Mouse (Mus musculus): ENCODE measurements around the gene Prpf19.

Prpf19 gene

DNA sequence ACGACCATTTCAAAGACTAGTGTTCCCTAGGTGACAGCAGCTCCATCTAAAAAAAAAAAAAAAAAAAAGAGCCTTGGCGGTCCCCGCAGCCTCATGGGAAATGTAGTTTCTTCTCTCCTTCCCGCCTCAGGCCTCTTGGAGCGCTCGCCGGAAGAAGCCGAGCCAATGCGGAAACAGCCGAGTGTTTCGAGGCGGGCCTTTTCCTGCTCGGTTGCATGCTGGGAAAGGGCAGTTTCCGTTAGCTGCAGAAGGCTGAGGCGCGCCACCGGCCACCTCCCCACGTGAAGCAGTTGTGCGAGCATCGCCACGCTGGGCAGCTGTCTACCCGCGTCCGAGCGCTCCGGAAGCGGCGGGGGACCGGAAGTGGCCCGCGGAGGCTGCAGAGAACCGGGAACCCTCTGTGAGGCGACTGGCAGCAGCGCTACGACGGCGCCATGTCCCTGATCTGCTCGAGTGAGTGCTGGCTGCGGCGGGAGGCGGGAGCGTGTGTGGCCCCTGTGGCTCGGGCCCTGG is at the start of gene Prpf19:
TSS of gene Prpf19 (plus strand) at position 216 of the 513 bp plus-strand sequence.
- DNase-seq (ENCODE audit: low spot score) = peak; percentile 95

DNA sequence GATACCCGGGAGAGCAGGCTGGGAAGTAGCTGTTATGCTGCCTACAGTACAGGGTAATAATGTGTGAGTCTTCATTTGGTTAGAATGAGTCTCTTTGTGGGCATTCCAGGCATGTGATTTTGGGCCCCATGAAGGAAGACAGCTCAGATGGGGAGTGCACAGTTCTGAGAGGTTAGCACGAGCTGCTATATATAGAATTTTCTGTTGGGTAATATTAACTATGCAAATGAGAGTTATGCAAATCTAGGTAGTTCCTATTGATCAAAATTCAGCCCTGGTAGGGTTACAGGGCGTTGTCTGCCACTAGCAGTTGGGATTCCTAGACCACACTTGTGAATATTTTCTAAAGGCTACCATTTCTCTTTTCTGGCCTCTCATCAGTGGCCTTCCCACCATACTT is 49.6 kb upstream of the Prpf19 start:
- no peak for DNase-seq (ENCODE audit: low spot score)

DNA sequence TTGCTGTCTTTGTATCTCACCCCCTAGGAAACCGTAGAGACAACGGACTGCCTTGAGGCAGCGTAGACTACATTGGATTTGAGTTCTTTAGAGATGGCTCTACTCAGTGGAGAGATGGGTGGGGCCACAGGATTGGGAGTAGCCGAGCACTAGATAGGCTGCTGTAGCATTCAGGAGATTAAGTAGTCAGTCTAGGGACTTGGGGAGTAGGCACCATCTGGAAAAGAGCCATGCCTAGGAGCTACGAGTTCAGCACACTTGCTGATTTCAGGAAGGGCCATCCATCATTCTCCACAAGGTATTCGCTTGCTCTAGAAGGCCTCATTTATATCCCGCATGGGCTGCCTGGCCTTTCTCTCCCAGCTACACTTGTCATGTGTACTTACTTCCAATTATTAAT is 48.9 kb upstream of the Prpf19 start:
- no peak for DNase-seq (ENCODE audit: low spot score)

DNA sequence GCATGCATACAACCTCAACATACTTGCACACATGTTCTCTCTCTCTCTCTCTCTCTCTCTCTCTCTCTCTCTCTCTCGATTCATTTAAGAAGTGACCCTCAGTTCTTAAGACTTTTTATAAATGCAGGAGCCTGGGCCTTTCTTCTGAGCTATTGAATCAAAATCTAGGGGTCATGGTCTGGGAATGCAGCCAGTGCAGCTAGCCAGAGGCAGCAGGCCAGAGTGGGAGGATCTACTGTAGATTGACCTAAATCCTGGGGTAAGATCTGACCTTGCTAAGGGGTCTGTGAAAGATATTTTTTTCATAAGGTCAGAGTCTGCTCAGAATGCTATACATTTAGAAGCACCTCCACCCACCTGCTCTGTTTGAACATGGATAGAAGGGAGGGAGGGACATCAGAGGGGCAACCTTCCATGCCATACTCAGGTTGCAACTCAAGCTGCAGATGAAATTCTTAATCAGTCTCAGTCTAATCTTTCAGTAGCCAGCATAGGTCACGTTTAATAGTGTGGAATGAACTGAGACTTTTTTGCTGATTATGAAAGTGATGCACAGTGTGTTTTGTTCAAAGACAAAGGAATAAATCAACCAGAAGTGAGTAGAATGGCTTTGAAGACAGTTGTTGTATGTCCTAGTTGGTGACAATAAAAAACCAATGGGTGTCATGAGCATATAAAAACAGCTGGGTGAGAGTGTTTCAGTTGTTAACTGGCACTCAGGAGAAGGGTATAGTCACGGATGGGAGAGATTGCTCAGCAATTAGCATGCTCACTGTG is 47.5 kb upstream of the Prpf19 start:
- no peak for DNase-seq (ENCODE audit: low spot score)

DNA sequence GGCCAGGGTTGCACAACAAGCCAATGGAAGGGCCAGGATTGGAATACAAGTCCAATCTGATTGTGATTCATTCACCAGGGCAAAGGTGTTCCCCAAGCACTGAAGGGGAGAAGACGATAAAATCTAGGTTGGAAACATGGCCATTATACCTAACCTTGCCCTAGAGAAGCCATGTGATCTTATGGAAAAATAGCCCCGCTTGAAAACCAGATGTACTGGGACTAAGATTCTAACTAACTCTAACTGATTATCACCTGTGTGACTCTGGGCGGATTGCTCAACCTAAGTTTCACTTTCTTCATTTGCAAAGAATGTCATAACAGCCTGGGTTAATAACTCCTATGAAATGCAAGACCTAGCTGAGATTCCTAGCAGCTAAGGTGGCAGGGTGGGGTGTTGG is 39.6 kb upstream of the Prpf19 start:
- no peak for DNase-seq (ENCODE audit: low spot score)

DNA sequence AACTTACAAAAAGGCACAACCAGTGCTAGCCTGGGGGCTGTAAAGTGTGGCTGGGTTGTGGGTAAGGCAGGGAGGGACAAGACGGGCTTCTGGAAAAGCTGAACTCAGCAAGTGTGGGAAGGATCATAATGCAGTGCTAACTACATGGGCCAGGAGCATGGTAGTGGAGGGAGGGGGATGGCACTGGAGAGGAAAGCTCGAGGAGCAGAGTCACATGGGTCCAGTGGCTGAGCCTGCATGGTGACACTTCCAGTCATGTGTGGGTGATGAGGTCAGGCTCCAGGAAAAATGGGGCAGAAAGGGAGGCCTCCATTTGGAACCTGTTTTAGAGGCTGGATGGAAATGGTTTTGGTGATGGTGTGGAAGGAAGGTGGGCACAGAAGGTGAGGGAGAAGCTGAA is 38.5 kb upstream of the Prpf19 start:
- no peak for DNase-seq (ENCODE audit: low spot score)

DNA sequence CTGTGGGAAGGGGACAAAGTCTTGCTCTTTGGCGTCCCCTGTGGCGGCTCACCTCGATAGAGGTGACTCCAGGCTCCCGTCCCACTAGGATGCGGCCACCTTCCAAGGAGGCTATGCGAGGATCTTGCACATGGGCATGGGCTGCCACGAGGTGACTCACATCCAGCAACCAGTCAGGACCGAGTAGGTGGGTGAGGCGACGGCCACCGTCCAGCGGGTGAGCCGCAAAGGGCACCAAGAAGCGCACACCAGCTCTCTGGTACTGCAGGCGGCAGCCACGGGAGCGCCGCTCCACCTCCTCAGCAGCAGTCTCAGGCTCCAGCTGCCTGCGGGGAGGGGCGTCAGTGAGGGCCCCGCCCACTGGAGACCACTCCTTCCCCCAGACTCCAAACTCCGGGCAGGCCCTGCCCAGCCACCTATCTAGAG is 34.9 kb upstream of the Prpf19 start:
- DNase-seq (ENCODE audit: low spot score) = no peak

DNA sequence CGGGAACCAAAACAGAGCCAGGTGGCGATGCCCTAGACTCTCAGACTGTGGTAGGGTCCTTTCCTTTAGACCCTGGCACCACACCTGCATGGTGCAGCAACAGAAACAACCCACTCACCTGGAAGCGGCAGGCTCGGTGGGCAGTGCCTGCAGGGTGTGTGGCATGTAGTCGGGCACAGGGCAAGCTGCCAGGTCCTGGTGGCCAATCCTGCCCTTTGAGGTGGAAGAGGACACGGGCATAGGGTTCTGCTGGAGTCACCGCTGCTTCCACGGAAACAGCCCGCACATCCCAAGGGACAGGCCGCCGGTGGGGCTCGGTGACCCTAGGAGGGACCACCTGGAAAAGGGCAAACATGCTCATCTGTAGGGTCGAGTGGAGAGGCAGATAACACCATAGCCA is 28.7 kb upstream of the Prpf19 start:
- DNase-seq (ENCODE audit: low spot score) = no peak

DNA sequence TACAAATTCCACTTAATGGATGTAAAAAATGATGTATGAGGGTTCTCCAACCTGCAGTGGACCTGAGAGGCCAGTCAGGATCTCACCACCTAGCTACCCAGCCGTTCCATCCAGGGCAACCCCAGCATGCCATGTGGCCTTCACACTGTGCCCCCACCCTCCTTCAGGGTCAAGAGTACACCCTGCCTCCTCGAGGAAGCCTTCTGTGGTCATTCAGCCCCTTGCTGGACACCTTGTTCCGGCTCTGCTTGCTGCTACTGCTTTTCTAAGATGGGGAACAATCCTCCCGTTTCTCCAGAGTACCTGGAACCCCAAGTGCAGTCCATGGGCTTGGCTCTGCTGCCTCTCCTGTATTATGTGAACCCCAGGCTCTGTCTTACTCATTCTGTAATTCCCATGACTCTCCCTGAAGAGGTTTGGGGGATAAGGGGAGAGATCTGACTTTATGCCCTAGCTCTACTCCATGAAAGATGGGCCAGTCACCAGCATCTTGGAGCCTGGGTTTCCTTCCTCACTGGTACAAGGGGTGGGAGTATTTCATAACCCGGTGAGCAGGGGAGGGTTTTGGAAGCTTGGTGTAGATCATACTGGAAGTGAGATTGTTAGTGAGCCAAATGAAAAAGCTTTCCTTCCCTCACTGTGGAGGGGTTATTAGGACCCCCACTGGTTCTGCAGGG is 26.9 kb upstream of the Prpf19 start:
- DNase-seq (ENCODE audit: low spot score) = no peak

DNA sequence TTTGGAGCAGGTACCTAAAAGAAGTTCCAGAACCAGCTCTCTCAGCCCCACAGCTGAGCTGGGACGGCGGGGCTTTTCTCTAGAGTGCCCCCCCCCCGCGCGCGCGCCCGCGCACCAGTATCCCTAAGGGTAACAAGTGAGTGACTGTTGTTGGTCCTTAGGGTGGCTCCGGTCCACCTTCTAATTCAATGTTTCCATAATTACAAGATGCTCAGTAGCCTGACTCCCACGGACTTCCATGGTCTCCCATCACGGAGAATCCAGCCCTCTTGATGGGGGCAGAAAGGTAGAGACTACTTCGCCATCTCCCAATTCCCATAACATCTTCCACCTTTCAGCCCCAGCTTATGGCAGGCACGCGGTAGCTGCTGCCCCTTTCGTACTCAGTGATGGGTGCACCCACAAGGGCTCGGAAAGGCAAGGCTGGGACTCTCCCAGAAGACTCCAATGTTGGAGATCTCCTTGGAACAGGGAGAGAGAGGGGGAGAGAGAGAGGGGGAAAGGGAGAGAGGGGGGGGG is 26.3 kb upstream of the Prpf19 start:
- no peak for DNase-seq (ENCODE audit: low spot score)

DNA sequence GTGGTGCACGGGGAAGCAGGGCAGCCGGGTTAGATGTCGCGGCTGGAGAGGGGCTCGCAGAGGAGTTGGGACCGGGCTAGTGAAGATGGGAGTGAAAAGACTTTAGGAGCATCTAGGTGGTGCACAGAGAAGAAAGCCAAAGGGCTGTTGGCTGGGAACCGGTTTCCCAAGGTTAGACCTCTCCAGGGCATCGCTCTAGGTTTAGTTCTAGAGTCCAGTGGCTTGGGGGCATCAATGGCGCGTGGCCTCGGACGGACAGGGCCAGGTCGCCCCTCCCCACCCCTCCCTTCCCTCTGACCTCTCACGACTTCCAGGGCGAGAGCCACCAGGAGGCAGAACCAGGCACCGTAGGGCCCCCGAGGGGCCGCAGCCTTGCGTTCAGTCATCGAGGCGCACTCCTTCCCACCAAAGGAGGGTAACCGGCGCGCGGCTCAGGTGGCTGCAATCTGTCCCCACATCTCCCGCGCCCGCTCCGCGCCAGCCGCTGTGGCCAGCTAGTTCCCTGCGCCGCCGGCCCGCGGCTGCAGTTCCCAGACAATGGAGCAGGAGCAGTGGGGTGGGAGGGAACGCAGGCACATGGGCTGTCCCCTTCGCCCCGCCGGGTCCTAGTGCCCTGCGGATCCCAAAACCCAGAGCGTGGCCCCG is 25.7 kb upstream of the Prpf19 start:
- peak; percentile 65 for DNase-seq (ENCODE audit: low spot score)

DNA sequence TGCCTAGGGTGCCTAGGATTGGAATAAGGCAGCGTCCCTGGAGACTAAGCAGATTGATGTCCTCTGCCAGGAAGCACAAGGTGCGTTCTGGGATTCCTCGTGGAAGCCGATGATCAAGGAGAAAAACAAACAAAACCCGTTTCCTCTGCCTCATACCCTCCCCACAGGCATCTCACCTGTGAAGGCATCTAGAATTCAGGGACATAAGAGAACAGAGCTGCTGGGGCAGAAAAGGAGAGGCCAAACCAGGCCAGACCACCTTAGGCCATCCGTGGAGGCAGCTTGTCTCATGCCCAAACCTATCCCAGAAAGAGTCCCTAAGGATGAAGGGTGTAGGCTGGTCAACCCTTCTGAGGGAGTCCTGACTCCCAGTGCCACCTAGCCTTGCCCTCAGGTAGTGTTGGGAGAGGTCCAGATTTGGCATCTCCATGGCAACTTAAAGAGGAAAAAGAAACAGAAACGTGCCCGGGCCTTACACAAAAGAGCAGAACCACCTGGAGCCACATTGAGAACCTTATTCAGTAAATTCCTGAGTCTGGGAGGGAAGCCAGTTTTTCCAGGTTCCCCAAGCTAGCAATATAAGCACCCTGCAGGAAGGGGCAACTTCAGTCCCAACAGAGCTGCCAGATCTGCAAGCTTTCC is 25.0 kb upstream of the Prpf19 start, which contains the start of gene Tmem132a:
TSS of gene Tmem132a (minus strand) at position 55 of the 642 bp plus-strand sequence.
- no peak for DNase-seq (ENCODE audit: low spot score)

DNA sequence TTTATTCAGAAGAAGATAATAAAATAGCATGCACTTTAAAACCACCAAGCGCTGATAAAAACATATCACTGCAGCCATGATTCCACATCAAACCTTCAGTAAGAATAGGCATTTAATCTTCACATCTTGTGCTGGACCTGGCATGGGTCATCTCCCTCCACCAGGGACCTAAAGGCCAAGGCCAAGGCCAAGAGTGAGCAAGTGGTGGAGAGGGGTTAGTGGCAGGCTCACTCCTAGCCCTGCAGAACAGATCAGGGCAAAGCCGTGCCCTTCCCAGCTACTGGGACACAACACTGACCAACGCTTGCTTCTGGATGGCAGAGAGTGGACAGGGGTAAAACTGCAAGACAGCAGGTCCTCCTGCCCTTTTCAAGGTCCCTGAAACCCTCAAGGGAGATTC is 24.4 kb upstream of the Prpf19 start:
- no peak for DNase-seq (ENCODE audit: low spot score)

DNA sequence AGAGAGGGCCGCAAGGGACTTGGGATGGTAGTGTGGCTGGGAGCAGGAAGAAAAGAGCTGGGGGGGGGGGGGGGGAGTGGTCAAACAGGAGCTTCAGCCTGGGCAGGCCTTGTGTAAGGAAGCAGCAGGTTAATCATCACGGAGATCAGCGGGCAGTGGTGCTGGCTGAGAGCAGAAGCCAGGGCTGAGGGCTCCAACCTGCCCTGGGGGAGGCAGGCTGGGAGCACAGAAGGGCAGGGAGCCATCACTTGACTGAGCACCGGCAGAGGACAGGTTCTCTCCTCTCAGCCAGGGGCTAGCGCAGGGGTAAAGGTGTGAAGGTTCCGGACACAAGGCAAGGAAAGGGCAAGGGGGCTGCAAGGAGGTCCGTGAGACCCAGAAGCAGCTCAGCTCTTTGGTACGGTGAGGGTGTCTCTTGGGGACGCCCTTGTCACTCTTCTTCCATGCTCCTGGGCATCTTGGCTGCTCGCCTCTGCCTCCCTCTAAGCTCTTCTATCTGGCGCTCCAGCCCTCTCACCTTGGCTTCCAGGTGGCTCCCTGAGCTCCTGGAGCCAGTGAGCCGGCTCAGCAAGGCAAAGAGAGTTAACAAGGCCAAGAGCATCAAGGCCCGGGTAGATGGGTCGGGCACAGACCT is 23.6 kb upstream of the Prpf19 start:
- no peak for DNase-seq (ENCODE audit: low spot score)

DNA sequence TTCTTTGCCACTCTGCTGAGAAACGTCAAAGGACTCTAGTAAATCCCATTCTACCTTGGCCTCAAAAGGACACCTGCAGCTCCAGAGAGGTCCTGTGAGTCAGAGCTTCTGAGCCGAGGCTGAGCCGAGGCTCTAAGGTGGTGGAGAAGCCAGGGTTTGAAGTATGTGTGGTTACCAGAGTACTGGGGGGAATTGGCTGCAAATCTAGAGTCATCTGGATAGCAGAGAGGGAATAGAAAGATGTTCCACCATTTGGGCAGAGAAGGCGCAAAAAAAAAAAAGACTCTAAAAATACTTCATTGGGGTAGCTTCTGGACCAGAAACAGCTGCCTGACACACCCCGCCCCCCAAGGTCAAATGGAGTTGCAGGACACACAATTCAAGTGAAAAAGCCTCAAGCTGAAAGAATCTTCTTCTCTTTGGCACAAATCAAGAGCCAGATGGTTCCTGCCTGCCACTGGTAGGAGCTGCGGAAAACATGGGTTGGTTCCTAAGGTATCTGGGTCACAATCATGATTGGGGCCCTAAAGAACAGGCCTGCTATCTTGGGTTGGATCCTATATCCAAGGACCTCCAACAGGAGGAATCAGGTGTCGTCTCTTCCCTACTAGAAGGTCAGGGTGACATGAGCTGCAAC is 16.7 kb upstream of the Prpf19 start:
- no peak for DNase-seq (ENCODE audit: low spot score)

DNA sequence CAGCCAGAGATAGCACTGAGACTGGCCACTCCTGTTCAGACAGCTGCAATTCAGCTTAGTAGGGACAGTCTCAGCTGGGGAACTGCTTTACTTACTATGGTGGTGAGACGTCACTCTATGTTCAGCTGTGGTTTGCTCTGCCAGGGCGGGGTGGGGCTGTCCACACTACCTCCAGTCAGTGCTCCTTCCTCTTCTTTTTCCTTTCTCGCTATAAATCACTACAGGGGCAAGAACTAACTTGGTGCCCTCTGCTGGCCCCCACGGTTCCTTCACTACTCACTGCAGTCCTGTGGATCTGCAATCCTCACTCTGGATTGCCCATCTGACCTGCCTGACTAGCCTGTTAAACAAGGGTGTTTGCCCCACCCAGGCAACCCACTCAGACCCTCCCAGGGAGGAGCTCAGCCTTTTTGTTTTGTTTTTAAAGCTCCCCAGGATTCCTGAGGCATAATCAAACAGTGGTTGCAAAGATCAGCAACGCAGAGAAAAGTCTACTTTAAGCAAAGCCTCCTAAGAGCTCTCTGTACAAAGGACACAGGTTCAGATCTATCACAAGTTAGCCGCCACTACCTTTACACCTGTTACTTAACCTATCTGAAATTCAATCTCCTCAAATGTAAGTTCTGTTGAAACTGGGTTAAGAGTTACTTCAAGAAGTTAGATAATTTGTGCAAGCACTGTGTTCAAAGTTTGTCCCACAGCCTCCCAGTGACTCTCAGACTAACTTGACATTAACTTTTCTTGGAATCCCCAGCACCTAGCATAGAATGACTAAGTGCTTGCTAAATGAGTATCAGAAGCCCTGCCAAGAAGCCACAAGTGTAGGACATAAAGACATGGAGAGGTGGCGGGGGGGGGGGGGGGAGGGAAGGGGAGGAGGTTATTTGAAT is 14.7 kb upstream of the Prpf19 start:
- peak; percentile 51 for DNase-seq (ENCODE audit: low spot score)

DNA sequence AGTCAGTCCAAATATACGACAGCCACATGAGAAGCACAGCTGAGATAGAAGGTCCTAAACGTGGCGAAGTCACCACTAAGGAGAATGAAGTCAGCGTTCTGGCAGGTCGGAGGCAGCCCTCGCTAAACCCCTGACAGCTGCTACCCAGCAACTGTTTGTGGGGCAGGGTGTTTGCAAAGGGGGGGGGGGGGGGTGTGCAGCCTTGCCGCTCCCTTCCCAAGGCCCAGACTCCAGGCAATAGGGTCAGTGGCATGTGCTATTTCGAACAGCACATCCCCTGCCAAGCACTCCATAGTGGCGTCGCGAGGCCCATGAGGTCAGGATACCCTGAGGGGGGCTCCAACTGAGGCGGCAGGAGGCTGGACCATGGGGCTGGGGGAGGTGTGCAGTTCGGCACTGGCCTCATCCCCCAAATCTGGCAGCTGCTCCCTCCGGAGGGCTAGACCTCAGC is 14.0 kb upstream of the Prpf19 start:
- DNase-seq (ENCODE audit: low spot score) = no peak

DNA sequence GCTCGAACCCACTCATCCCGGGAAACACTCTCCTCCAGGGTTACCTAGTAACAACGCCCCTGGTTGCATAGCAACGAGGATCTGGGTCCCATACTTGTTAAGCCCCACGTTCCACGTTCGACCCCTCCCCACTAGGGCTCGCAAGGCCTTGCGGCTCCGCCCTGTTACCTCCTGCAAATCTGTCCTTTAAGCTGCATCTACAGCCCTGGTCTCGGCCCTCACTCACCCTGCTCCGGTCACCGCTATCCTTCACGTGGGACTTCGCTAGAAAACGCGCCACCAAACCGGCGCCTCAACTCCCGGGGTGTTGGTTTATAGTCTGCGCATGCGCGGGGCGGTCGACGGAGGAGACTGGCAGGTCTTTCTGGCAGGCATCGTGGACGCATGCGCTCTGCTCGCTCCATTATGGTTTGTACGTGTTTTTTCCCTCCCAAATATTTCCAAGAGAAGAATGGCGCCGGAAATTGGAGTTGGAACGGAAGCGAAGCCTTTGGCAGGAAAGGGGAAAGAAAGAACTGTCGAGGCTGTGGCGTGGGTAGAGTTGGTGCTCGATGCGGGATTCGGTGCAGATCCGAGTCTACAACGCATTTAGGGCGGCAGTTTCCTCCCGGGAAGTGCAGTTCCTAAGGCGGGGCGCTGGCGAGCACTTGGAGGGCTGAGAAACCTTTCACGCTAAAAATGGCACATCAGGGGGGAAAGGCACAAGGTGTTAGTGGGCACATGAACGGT is 13.4 kb upstream of the Prpf19 start, which contains the start of gene Tmem109:
TSS of gene Tmem109 (minus strand) at position 576 of the 729 bp plus-strand sequence.
- peak; percentile 91 for DNase-seq (ENCODE audit: low spot score)

DNA sequence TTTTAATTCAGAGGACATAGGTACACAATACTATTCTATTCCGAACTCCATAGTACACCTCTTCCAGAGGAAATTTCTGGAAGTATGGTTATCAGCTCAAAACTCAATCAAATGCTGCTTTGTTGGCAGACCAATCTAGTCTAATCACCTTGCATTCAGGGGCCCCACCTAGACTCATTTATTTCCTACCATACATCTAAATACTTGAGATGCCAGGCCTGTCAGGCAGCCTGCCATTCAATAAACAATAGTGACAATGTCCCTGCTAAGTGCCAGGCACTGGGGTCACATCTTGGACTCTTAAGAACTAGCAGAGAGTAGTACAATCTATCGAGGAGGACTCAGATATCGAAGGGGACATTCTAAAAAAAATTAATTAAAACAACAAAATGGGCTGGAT is 2.8 kb upstream of the Prpf19 start:
- no peak for DNase-seq (ENCODE audit: low spot score)

Data from urinary bladder, postnatal 25 days (tissue).